Mouse (Mus musculus) neural tube, embryonic 11.5 days (tissue): Measurements from ENCODE around the gene Gm10719. TPM values are rescaled to one million over a fixed set of nuclear protein-coding genes. Genes with fewer than 3 reads are reported as not detected.
A peak's percentile ranks its signal among the peaks of the same experiment; 100 is the strongest.
"Not testable (repeated sequence)": the region's sequence is repeated elsewhere in the genome, so short reads cannot be mapped to it uniquely, and the experiment has no call there.

Experiments used
- ATAC-seq: fragments of 200-750 bp; cut with Nextera tagmentation; 2 replicates; pipeline ENCODE4 v1.8.0; 2017; ENCODE audit warnings: moderate number of reproducible peaks, mild to moderate bottlenecking, moderate TSS enrichment, moderate library complexity; ENCODE audit not compliant: insufficient read depth, low FRiP score, low TSS enrichment
- DNase-seq: peaks from one replicate; pipeline ENCODE4 v3.0.0-alpha.2; 2015; ENCODE audit warnings: low spot score
- H3K27ac ChIP-seq: fragments of 300-500 bp; sonication (generic); 2 replicates; pipeline ENCODE4 v1.5.1; 2014; ENCODE audit warnings: low read depth, mild to moderate bottlenecking, low read length
- H3K27me3 ChIP-seq: fragments of 300-500 bp; sonication (generic); 2 replicates; pipeline ENCODE4 v1.6.1; 2014; ENCODE audit warnings: mild to moderate bottlenecking, low read length, mixed read lengths; ENCODE audit not compliant: control insufficient read depth, insufficient read depth
- H3K36me3 ChIP-seq: fragments of 300-500 bp; sonication (generic); 2 replicates; pipeline ENCODE4 v1.6.1; 2014; ENCODE audit warnings: mild to moderate bottlenecking, low read length, moderate library complexity, mixed read lengths; ENCODE audit not compliant: control insufficient read depth, insufficient read depth
- H3K4me1 ChIP-seq: fragments of 300-500 bp; sonication (generic); 2 replicates; pipeline ENCODE4 v1.6.1; 2014; ENCODE audit warnings: low read length, mixed read lengths; ENCODE audit not compliant: control insufficient read depth, insufficient read depth
- H3K4me2 ChIP-seq: fragments of 300-500 bp; sonication (generic); 2 replicates; pipeline ENCODE4 v1.6.1; 2014; ENCODE audit warnings: low read depth, mild to moderate bottlenecking, moderate library complexity
- H3K4me3 ChIP-seq: fragments of 300-500 bp; sonication (generic); 2 replicates; pipeline ENCODE4 v1.5.1; 2014; ENCODE audit warnings: low read depth, low read length
- H3K9ac ChIP-seq: fragments of 300-500 bp; sonication (generic); 2 replicates; pipeline ENCODE4 v1.6.1; 2014; ENCODE audit warnings: mild to moderate bottlenecking, low read length
- H3K9me3 ChIP-seq: fragments of 300-500 bp; sonication (generic); 2 replicates; pipeline ENCODE4 v1.6.1; 2016; ENCODE audit warnings: low read length; ENCODE audit not compliant: control insufficient read depth
- WGBS: fragments of 180-500 bp; shearing (Covaris S2); extraction: QIAGEN DNeasy Blood & Tissue Kit; methylation state at CpG from one replicate; pipeline ENCODE4 v1.1.7; 2014; 5-methylcytosine and 5-hydroxymethylcytosine counted together
- polyA plus RNA-seq: library from polyadenylated mRNA; unstranded; fragments of >200 nt; fragmentation: Nextera tagmentation; extraction: Ambion mirVana; gene quantifications from 2 replicates; pipeline ENCODE4 v1.2.1, GENCODE M21; 2014

Gene Gm10719
- polyA plus RNA-seq, result not detected in 2 replicates

DNA sequence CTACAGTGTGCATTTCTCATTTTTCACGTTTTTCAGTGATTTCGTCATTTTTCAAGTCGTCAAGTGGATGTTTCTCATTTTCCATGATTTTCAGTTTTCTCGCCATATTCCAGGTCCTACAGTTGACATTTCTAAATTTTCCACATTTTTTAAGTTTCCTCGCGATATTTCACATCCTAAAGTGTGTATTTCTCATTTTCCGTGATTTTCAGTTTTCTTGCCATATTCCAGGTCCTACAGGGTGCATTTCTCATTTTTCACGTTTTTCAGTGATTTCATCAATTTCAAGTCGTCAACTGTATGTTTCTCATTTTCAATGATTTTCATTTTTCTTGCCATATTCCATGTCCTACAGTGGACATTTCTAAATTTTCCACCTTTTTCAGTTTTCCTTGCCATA lies at the start of gene Gm10719:
Gene Gm10719 (plus strand): TSS at position 301 of the 400 bp plus-strand sequence.
- not testable (repeated sequence) for H3K9me3 ChIP-seq, H3K9ac ChIP-seq, H3K36me3 ChIP-seq, H3K27me3 ChIP-seq, H3K27ac ChIP-seq, H3K4me3 ChIP-seq, H3K4me1 ChIP-seq, DNase-seq, ATAC-seq, H3K4me2 ChIP-seq
- WGBS, result 50% methylated on average over 1 of the region's 9 CpGs

DNA sequence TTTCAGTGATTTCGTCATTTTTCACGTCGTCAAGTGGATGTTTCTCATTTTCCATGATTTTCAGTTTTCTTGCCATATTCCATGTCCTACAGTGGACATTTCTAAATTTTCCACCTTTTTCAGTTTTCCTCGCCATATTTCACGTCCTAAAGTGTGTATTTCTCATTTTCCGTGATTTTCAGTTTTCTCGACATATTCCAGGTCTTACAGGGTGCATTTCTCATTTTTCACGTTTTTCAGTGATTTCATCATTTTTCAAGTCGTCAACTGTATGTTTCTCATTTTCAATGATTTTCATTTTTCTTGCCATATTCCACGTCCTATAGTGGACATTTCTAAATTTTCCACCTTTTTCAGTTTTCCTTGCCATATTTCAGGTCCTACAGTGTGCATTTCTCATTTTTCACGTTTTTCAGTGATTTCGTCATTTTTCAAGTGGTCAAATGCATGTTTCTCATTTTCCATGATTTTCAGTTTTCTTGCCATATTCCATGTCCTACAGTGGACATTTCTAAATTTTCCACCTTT lies 16.7 kb upstream of the Gm10719 start, which contains the start of gene Gm10722:
Gene Gm10722 (plus strand): TSS at position 478 of the 528 bp plus-strand sequence.
- DNase-seq, H3K9ac ChIP-seq, H3K4me1 ChIP-seq, H3K36me3 ChIP-seq, H3K9me3 ChIP-seq, H3K4me2 ChIP-seq, H3K27me3 ChIP-seq, H3K4me3 ChIP-seq, H3K27ac ChIP-seq, ATAC-seq: not testable (repeated sequence)
- WGBS, result 69% methylated on average over 12 of the region's 12 CpGs

DNA sequence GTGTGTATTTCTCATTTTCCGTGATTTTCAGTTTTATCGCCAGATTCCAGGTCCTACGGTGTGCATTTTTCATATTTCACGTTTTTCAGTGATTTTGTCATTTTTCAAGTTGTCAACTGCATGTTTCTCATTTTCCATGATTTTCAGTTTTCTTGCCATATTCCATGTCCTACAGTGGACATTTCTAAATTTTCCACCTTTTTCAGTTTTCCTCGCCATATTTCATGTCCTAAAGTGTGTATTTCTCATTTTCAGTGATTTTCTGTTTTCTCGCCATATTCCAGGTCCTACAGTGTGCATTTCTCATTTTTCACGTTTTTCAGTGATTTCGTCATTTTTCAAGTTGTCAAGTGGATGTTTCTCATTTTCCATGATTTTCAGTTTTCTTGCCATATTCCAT lies 16.2 kb upstream of the Gm10719 start:
- not testable (repeated sequence) for DNase-seq, H3K36me3 ChIP-seq, H3K4me3 ChIP-seq, H3K9ac ChIP-seq, H3K27me3 ChIP-seq, H3K4me1 ChIP-seq, ATAC-seq, H3K4me2 ChIP-seq, H3K9me3 ChIP-seq, H3K27ac ChIP-seq
- 66% methylated on average over 8 of the region's 8 CpGs for WGBS

DNA sequence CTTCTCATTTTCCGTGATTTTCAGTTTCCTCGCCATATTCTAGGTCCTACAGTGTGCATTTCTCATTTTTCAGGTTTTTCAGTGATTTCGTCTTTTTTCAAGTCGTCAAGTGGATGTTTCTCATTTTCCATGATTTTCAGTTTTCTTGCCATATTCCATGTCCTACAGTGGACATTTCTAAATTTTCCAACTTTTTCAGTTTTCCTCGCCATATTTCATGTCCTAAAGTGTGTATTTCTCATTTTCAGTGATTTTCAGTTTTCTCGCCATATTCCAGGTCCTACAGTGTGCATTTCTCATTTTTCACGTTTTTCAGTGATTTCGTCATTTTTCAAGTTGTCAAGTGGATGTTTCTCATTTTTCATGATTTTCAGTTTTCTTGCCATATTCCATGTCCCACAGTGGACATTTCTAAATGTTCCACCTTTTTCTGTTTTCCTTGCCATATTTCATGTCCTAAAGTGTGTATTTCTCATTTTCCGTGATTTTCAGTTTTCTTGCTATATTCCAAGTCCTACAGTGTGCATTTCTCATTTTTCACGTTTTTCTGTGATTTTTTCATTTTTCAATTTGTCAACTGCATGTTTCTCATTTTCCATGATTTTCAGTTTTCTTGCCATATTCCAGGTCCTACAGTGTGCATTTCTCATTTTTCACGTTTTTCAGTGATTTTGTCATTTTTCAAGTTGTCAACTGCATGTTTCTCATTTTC lies 15.1 kb upstream of the Gm10719 start:
- H3K9me3 ChIP-seq, H3K4me3 ChIP-seq, H3K27me3 ChIP-seq, DNase-seq, H3K36me3 ChIP-seq, H3K9ac ChIP-seq, H3K4me1 ChIP-seq, H3K27ac ChIP-seq, H3K4me2 ChIP-seq: not testable (repeated sequence)
- ATAC-seq, result peak; percentile 86
- 55% methylated on average over 8 of the region's 11 CpGs for WGBS

DNA sequence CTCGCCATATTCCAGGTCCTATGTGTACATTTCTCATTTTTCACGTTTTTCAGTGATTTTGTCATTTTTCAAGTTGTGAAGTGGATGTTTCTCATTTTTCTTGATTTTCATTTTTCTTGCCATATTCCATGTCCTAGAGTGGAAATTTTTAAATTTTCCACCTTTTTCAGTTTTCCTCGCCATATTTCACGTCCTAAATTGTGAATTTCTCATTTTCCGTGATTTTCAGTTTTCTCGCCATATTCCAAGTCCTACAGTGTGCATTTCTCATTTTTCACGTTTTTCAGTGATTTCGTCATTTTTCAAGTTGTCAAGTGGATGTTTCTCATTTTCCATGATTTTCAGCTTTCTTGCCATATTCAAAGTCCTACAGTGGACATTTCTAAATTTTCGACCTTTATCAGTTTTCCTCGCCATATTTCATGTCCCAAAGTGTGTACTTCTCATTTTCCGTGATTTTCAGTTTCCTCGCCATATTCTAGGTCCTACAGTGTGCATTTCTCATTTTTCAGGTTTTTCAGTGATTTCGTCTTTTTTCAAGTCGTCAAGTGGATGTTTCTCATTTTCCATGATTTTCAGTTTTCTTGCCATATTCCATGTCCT lies 14.3 kb upstream of the Gm10719 start, which contains the start of gene Gm11168:
Gene Gm11168 (plus strand): TSS at position 553 of the 603 bp plus-strand sequence.
- H3K9ac ChIP-seq, DNase-seq, H3K9me3 ChIP-seq, H3K4me3 ChIP-seq, H3K4me2 ChIP-seq, H3K27me3 ChIP-seq, H3K36me3 ChIP-seq, H3K4me1 ChIP-seq, ATAC-seq, H3K27ac ChIP-seq: not testable (repeated sequence)
- 76% methylated on average over 6 of the region's 14 CpGs for WGBS

DNA sequence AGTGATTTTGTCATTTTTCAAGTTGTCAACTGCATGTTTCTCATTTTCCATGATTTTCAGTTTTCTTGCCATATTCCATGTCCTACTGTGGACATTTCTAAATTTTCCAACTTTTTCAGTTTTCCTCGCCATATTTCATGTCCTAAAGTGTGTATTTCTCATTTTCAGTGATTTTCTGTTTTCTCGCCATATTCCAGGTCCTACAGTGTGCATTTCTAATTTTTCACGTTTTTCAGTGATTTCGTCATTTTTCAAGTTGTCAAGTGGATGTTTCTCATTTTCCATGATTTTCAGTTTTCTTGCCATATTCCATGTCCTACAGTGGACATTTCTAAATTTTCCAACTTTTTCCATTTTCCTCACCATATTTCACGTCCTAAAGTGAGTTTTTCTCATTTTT lies 11.0 kb upstream of the Gm10719 start:
- not testable (repeated sequence) for DNase-seq, H3K9ac ChIP-seq, H3K27me3 ChIP-seq, ATAC-seq, H3K36me3 ChIP-seq, H3K4me1 ChIP-seq, H3K27ac ChIP-seq, H3K4me3 ChIP-seq, H3K4me2 ChIP-seq, H3K9me3 ChIP-seq
- 83% methylated on average over 1 of the region's 5 CpGs for WGBS

DNA sequence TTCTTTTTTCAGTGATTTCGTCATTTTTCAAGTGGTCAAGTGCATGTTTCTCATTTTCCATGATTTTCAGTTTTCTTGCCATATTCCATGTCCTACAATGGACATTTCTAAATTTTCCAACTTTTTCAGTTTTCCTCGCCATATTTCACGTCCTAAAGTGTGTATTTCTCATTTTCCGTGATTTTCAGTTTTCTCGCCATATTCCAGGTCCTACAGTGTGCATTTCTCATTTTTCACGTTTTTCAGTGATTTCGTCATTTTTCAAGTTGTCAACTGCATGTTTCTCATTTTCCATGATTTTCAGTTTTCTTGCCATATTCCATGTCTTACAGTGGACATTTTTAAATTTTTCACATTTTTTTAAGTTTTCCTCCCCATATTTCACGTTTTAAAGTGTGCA lies 10.6 kb upstream of the Gm10719 start:
- not testable (repeated sequence) for H3K27ac ChIP-seq, H3K4me3 ChIP-seq, H3K4me1 ChIP-seq, H3K9ac ChIP-seq, H3K9me3 ChIP-seq, H3K4me2 ChIP-seq, H3K36me3 ChIP-seq, DNase-seq, H3K27me3 ChIP-seq
- ATAC-seq, result peak; percentile 62
- 65% methylated on average over 7 of the region's 8 CpGs for WGBS

DNA sequence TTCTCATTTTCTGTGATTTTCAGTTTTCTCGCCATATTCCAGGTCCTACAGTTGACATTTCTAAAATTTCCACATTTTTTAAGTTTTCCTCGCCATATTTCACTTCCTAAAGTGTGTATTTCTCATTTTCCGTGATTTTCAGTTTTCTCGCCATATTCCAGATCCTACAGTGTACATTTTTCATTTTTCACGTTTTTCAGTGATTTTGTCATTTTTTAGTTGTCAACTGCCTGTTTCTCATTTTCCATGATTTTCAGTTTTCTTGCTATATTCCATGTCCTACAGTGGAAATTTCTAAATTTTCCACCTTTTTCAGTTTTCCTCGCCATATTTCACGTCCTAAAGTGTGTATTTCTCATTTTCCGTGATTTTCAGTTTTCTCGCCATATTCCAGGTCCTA lies 9.9 kb upstream of the Gm10719 start:
- H3K9ac ChIP-seq, H3K27ac ChIP-seq, H3K36me3 ChIP-seq, H3K9me3 ChIP-seq, H3K27me3 ChIP-seq, H3K4me2 ChIP-seq, H3K4me1 ChIP-seq, H3K4me3 ChIP-seq: not testable (repeated sequence)
- DNase-seq (peak; percentile 8), ATAC-seq (peak; percentile 14; the same call in 1 of the 2 replicates)
- WGBS, result 79% methylated on average over 6 of the region's 9 CpGs

DNA sequence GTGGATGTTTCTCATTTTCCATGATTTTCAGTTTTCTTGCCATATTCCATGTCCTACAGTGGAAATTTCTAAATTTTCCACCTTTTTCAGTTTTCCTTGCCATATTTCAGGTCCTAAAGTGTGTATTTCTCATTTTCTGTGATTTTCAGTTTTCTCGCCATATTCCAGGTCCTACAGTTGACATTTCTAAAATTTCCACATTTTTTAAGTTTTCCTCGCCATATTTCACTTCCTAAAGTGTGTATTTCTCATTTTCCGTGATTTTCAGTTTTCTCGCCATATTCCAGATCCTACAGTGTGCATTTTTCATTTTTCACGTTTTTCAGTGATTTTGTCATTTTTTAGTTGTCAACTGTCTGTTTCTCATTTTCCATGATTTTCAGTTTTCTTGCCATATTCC lies 7.9 kb upstream of the Gm10719 start:
- ATAC-seq, H3K4me2 ChIP-seq, H3K9me3 ChIP-seq, H3K27ac ChIP-seq, H3K36me3 ChIP-seq, H3K27me3 ChIP-seq, H3K4me3 ChIP-seq, DNase-seq, H3K9ac ChIP-seq, H3K4me1 ChIP-seq: not testable (repeated sequence)
- WGBS, result no CpG with 5 or more reads among the region's 5 CpGs
